Mouse (Mus musculus) G1E (cell line): Measurements from ENCODE around the gene Ptrh2.

Experiments used
- CTCF ChIP-seq: IDR thresholded peaks from 2 replicates; pipeline ENCODE4 v1.5.1; 2012; ENCODE audit warnings: low read depth, low read length, inconsistent platforms, mixed read lengths
- GATA1 ChIP-seq: IDR thresholded peaks from 2 replicates; pipeline ENCODE4 v1.6.1; 2012; ENCODE audit warnings: borderline replicate concordance, low read length, inconsistent platforms, mixed read lengths
- GATA2 ChIP-seq: IDR thresholded peaks from 2 replicates; pipeline ENCODE4 v1.6.1; 2012; ENCODE audit warnings: low read depth, low read length, inconsistent platforms, borderline replicate concordance
- POLR2AphosphoS5 ChIP-seq: IDR thresholded peaks from 2 replicates; pipeline ENCODE4 v1.6.1; 2012; ENCODE audit warnings: low read depth, low read length, inconsistent platforms; ENCODE audit not compliant: insufficient replicate concordance
- TAL1 ChIP-seq: conservative IDR thresholded peaks from 2 replicates; pipeline ENCODE4 v1.6.1; 2012; ENCODE audit warnings: low read depth, low read length, inconsistent platforms, mixed read lengths

DNA sequence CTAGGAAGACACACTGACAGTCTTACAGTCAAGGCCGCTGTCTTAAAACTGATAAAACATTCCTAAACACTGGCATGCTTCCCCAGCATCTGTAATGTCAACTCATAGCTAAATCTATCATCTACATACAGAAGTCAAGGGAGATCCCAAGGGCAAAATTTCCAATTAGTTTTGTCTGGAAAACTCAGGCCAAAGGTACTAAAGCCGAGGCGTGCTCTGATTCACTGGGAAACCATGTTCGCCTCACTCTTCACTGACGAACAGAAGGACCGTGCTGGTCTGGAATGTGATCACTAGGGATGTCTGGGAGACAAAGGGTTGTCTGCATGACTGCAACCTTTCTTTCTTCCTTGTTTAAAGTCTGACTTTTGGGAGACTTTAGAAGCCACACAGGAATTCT, 33.1 kb upstream of the Ptrh2 start:
- TF ChIP-seq CTCF (no peak), GATA1 (no peak), POLR2AphosphoS5 (no peak), TAL1 (no peak), GATA2 (no peak)
